Mouse (Mus musculus): ENCODE measurements around the gene Asna1.

Gene Asna1

DNA sequence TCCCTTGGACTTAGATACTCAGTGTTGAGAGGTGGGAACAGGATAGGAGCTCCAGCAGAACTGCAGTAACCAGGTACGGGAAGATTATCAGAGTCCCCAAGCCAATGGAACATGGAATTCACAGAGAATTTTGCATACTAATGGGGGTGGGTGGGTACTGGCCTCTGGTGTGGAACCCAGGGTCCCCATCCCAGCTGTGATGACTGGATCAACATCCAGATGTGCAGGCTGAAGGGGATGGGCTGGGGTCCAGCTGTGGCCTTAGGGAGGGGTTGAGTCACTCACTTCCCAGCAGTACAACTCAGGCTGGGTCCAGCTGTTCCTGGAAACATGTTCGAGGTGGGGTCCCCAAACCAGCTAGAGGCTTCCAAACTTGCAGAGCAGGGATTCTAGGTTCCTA, 37.2 kb downstream of the Asna1 start:
- DNase-seq = no peak

GRCm38 (mm10) chr8:84987388-84987787, 37.7 kb downstream of the Asna1 start:
- DNase-seq = no peak

GRCm38 (mm10) chr8:84986379-84986945, 38.6 kb downstream of the Asna1 start:
- DNase-seq = no peak

- peak; percentile 86 to 91 for DNase-seq
Observed at GRCm38 (mm10) chr8:84985684-84986378, 39.2 kb downstream of the Asna1 start.

DNA sequence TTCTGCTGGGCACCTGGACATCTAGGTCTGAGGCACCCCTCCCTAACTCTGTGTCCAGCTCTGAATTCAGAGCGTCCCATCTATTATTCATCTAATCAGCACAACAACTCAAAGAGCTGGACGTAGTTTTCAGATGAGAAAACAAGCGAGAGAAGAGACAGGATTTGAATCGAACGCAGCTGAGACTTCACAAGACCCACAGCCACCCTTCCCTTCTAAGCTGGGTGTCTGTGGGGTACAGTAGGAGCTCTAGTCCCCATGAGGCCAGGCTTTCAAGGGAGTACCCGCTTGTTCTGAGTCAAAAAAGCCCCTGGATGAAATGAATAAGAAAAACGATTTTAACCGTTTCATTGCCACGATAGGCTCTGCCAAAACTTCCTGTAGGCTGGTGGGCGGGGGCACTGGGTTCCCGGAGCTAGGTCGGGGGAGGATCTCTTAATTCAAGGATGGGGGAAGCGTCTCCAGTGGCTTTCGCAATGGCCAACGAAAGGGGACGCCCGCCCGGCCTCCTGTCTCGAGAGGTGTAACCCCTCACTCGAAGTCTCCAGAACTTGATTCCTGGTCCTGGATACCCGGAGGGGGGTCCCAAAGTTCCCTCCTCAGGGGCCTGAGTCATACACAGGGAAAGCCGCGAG, 39.9 kb downstream of the Asna1 start:
- no peak for DNase-seq

GRCm38 (mm10) chr8:84984294-84985048, 40.6 kb downstream of the Asna1 start:
- DNase-seq = no peak

GRCm38 (mm10) chr8:84982499-84983011, 42.5 kb downstream of the Asna1 start:
- no peak for DNase-seq

GRCm38 (mm10) chr8:84981644-84982498, 43.2 kb downstream of the Asna1 start:
- DNase-seq = no peak

GRCm38 (mm10) chr8:84980622-84981358, 44.3 kb downstream of the Asna1 start:
- DNase-seq = peak; percentile 50 to 53

DNA sequence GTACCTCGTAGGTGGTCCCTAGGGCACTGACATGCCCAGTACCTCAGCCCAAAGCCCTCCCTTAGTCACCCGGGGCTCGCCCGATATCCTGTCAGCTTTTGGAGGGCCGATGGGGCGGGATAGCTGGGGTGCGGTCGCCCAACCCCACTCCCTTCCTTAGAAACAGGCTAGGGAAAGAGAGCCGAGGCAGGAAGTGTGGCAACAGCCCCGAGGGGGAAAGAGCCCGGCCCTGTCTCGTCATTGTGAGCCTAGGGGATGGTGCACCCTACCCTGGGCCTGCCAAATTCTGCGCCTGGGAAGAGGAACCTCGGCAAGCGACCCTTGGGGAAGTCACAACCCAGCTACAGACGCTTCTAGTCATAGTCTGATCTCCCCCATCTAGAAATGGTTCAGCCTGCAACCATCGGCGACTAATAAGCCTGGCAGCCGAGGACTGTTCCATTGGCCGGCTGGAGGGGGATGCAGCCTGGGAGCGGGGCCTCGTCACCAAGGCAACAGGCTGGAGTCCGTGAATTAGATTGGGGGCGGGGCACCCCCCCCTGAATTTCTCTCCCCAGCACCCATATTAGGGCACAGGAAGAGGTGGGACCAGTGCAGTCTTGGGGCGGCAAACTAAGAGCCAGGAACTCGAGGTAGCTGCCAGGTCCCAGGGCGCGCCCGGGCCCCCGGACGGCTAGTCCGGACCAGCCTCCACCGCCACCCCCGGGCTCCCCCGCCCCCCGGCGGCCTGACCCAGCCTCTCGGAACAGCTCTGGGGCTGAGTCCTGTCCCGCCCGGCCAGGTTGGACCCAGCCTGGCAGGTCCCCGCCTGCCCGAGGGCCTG, 45.3 kb downstream of the Asna1 start:
- DNase-seq = peak; percentile 85 to 88

GRCm38 (mm10) chr8:84978248-84978940, 46.7 kb downstream of the Asna1 start, which contains the start of gene Junb:
Junb (minus strand) TSS chr8:84978718.
- DNase-seq = peak; percentile 84 to 87

DNA sequence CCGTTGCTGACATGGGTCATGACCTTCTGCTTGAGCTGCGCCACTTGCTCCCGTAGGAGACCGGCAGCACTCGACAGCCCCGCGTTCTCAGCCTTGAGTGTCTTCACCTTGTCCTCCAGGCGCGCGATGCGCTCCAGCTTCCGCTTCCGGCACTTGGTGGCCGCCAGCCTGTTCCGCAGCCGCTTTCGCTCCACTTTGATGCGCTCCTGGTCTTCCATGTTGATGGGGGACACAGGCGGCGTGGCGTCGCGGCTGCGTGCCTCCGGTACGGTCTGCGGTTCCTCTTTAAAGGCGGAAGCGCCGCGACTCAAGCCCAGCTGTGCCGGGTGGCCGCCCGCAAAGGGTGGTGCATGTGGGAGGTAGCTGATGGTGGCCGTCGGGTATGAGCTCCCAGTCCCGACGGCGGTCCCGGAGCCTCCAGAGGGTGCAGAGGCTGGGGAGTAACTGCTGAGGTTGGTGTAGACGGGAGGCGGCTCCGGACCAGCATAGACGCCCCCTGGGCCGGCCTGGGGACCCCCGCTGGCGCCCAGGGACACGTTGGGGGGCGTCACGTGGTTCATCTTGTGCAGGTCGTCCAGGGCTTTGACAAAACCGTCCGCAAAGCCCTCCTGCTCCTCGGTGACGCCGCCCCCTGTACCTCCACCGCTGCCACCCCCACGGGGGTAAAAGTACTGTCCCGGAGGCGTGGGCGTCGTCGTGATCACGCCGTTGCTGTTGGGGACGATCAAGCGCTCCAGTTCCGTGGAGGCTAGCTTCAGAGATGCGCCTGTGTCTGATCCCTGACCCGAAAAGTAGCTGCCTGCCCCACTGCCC, 47.4 kb downstream of the Asna1 start:
- peak; percentile 47 to 50 for DNase-seq

DNA sequence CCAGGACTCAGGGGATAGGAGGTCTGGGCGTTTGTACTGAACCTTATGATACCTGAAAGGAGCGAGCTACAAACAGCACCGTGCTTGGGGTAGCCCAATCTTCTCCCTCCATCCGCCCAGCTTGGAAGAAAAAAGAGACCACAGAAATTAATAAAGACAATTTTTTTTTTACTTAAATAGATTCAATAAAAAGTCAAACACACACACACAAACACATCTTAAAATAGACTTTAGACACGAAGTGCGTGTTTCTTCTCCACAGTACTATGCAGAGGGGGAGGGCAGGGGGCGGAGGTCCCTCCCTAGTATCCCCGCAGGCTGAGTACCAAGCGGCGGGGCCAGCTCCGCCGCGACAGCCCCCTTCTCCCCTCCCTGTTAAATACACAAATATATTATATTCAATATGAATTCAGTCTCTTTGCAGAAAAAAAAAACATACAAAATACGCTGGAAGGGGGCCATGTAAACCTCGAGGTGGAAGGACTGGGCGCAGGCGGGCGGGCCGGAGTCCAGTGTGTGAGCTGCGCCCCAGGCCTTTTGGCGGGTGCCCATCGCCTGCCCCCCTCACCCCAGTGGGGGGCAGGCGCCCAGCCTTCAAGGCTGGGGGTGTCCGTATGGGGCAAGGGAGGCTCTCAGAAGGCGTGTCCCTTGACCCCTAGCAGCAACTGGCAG, 48.2 kb downstream of the Asna1 start:
- no peak for DNase-seq

DNA sequence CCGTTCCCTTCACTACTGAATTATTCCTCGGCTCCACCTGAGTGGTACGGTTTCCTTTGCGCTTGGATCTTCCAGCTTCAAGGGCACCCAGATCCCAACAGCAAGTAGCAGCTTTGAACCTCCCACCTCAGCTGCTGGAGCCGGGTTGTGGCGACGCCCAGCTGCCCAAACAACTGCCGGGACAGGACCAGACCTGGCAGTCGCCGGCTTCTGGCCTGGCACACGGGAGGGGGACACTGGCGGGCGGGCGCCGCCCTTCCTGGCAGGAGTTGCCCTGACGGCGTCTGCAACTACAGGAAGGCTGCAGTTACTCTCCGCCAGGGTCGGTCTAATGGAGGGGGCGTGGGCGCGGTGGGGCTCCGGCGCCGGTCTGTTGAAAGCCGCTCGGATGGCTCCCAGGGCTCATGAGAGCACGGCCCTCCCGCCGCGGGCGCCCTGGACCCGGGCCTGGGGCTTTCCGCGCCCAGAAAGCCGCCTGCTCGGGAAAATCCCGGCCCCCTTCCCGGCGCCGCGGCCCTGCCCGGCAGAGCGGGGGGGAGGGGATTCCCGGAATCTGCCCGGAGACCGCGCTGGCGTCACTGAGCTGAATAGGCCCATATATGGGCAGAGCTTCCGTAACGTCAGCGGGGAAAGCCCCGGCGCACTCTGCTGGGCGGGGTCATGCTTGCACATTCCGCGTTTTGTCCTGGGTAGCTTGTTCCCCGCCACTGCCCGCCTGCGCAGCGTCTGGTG, 48.9 kb downstream of the Asna1 start:
- peak; percentile 92 to 93 for DNase-seq

DNA sequence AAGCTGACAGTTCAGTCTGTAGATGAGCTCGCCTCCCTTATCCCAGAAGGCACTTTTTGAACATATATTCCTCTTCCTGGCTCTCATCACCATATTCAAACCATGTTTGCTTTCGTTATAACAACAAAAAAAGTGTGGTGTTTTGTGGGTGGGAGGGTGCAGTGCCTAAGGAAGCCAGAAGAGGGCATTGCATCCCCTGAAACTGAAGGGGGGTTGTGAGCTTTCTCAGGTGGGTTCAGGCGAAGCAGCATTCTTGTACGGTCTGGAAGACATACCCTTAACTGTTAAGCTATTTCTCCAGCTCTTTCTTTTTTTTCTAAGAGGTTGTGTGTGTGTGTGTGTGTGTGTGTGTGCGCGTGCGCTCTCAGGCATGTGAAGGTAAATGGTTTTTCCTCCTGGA, 49.6 kb downstream of the Asna1 start:
- DNase-seq = peak; percentile 49 to 51

DNA sequence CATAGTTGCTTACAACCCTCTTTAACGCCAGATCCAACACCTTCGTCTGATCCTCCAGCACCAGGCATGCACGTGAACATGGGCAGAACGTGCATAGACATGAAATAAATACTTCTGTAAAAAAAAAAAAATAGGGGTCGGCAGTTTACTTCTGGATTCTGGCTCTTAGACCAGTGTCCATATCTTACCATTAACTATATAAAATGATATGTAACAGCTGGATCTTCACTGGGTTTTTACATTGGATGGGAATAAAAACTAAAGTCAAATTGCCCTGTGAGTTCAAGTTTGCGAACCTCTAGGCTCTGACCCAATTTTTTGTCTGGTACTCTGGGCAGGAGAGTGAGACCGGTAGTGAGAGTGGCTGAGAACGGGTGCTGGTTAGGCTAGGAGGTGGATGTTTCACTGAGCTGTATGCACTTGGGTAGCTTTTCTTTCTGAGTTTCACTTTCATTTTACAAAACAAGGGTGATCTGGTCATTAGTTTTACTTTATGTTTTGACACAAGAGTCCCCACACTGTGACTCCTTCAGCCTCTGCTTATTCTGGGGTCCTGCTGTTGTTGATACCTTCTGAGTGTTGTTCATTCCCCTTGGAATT, 50.4 kb downstream of the Asna1 start:
- DNase-seq = no peak
